Mouse (Mus musculus) MEL (cell line): ENCODE measurements at regions not wholly inside any gene's neighbourhood (a gene's known extent, or its start where the extent isn't known, plus 50 kb on each side); places are given as distances from the start of the nearest gene placed in this dataset.

Experiments
- DNase-seq: peaks from one replicate; pipeline ENCODE4 v3.0.0; 2011; ENCODE audit warnings: low read depth, low spot score
- H3K27ac ChIP-seq: 2 replicates; pipeline ENCODE4 v1.5.1; 2012; ENCODE audit warnings: low read depth, mild to moderate bottlenecking, control low read depth, low read length, moderate library complexity; ENCODE audit not compliant: control insufficient read depth
- H3K27me3 ChIP-seq, 2 experiments: fragments of 150-350 bp in 1 of 2; sonication (generic) in 1 of 2; 2 replicates each; pipeline ENCODE4 v1.6.1; 2012; ENCODE audit warnings: low read length in 2 of 2, mild to moderate bottlenecking in 2 of 2, improper control_type of control experiment in 1 of 2, moderate library complexity in 1 of 2; ENCODE audit not compliant: insufficient read depth in 2 of 2, control insufficient read depth in 1 of 2
- H3K36me3 ChIP-seq, 2 experiments: 2 replicates each; pipeline ENCODE4 v1.6.1; 2012 to 2014; ENCODE audit warnings: low read length in 2 of 2, improper control_type of control experiment in 1 of 2, inconsistent platforms in 1 of 2, mild to moderate bottlenecking in 1 of 2; ENCODE audit not compliant: insufficient read depth in 2 of 2, control insufficient read depth in 1 of 2
- H3K4me1 ChIP-seq, 2 experiments: fragments of 150-350 bp in 1 of 2; sonication (generic) in 1 of 2; 2 replicates each; pipeline ENCODE4 v1.6.1; 2012; ENCODE audit warnings: low read length in 2 of 2, improper control_type of control experiment in 1 of 2, mild to moderate bottlenecking in 1 of 2; ENCODE audit not compliant: insufficient read depth in 2 of 2, control insufficient read depth in 1 of 2
- H3K4me3 ChIP-seq, 2 experiments: fragments of 150-350 bp in 1 of 2; sonication (generic) in 1 of 2; 2 replicates each; pipeline ENCODE4 v1.5.1; 2012; ENCODE audit warnings: low read depth in 2 of 2, low read length in 2 of 2, mild to moderate bottlenecking in 2 of 2, moderate library complexity in 2 of 2, control low read depth in 1 of 2, improper control_type of control experiment in 1 of 2; ENCODE audit not compliant: control insufficient read depth in 1 of 2, insufficient read depth in 1 of 2
- H3K79me2 ChIP-seq: 2 replicates; pipeline ENCODE4 v1.6.1; 2012; ENCODE audit warnings: mild to moderate bottlenecking, low read length, moderate library complexity; ENCODE audit not compliant: control insufficient read depth, poor library complexity, insufficient read depth
- H3K9ac ChIP-seq: 2 replicates; pipeline ENCODE4 v1.6.1; 2012; ENCODE audit warnings: low read depth, mild to moderate bottlenecking, control low read depth, low read length, moderate library complexity; ENCODE audit not compliant: control insufficient read depth, poor library complexity, severe bottlenecking
- H3K9me3 ChIP-seq: fragments of 150-350 bp; sonication (generic); replicated peaks from 2 replicates; pipeline ENCODE4 v1.6.1; 2012; ENCODE audit warnings: mild to moderate bottlenecking, low read length, improper control_type of control experiment, moderate library complexity; ENCODE audit not compliant: insufficient read depth
- CTCF ChIP-seq, 3 experiments: IDR thresholded peaks in 2 of 3; conservative IDR thresholded peaks in 1 of 3; 2 replicates each; pipeline ENCODE4 v1.5.1; 2011 to 2012; ENCODE audit warnings: low read length in 3 of 3, low read depth in 2 of 3, mild to moderate bottlenecking in 2 of 3, improper control_type of control experiment in 1 of 3, inconsistent platforms in 1 of 3, mixed read lengths in 1 of 3, moderate library complexity in 1 of 3; ENCODE audit not compliant: control insufficient read depth in 1 of 3, insufficient read depth in 1 of 3, poor library complexity in 1 of 3, severe bottlenecking in 1 of 3
- E2F4 ChIP-seq: IDR thresholded peaks from 2 replicates; pipeline ENCODE4 v1.6.1; 2011; ENCODE audit warnings: low read depth, low read length, improper control_type of control experiment, borderline replicate concordance
- ELF1 ChIP-seq: IDR thresholded peaks from 2 replicates; pipeline ENCODE4 v1.6.1; 2014; ENCODE audit warnings: low read depth, mild to moderate bottlenecking, inconsistent platforms, low read length, improper control_type of control experiment, moderate library complexity
- EP300 ChIP-seq, 2 experiments: IDR thresholded peaks; 2 replicates each; pipeline ENCODE4 v1.6.1; 2011; ENCODE audit warnings: improper control_type of control experiment in 2 of 2, low read length in 2 of 2, low read depth in 1 of 2, mild to moderate bottlenecking in 1 of 2
- GABPA ChIP-seq: IDR thresholded peaks from 2 replicates; pipeline ENCODE4 v1.6.1; 2012; ENCODE audit warnings: low read depth, mild to moderate bottlenecking, inconsistent platforms, low read length, improper control_type of control experiment, moderate library complexity
- MAX ChIP-seq: IDR thresholded peaks from 2 replicates; pipeline ENCODE4 v1.6.1; 2011; ENCODE audit warnings: low read length, improper control_type of control experiment
- MAZ ChIP-seq: IDR thresholded peaks from 2 replicates; pipeline ENCODE4 v1.6.1; 2012; ENCODE audit warnings: low read depth, mild to moderate bottlenecking, inconsistent platforms, low read length, improper control_type of control experiment
- MEF2A ChIP-seq: IDR thresholded peaks from 2 replicates; pipeline ENCODE4 v1.6.1; 2014; ENCODE audit warnings: low read depth, mild to moderate bottlenecking, inconsistent platforms, low read length, improper control_type of control experiment; ENCODE audit not compliant: poor library complexity, insufficient replicate concordance, severe bottlenecking; ENCODE audit errors: extremely low read depth
- MXI1 ChIP-seq: IDR thresholded peaks from 2 replicates; pipeline ENCODE4 v1.6.1; 2011; ENCODE audit warnings: mild to moderate bottlenecking, low read depth, low read length, improper control_type of control experiment
- MYC ChIP-seq: IDR thresholded peaks from 2 replicates; pipeline ENCODE4 v1.6.1; 2011; ENCODE audit warnings: low read depth, mild to moderate bottlenecking, low read length, improper control_type of control experiment, moderate library complexity
- POLR2A ChIP-seq, 2 experiments: IDR thresholded peaks; 2 replicates each; pipeline ENCODE4 v1.6.1; 2011 to 2012; ENCODE audit warnings: low read length in 2 of 2, mild to moderate bottlenecking in 2 of 2, control low read depth in 1 of 2, improper control_type of control experiment in 1 of 2, low read depth in 1 of 2, moderate library complexity in 1 of 2; ENCODE audit not compliant: control insufficient read depth in 1 of 2, insufficient read depth in 1 of 2, poor library complexity in 1 of 2
- RCOR1 ChIP-seq: IDR thresholded peaks from 2 replicates; pipeline ENCODE4 v1.6.1; 2012; ENCODE audit warnings: low read depth, mild to moderate bottlenecking, inconsistent platforms, low read length, improper control_type of control experiment
- TCF12 ChIP-seq: IDR thresholded peaks from 2 replicates; pipeline ENCODE4 v1.6.1; 2014; ENCODE audit warnings: low read depth, mild to moderate bottlenecking, inconsistent platforms, low read length, improper control_type of control experiment, moderate library complexity
- ZNF384 ChIP-seq: IDR thresholded peaks from 2 replicates; pipeline ENCODE4 v1.6.1; 2012; ENCODE audit warnings: low read depth, mild to moderate bottlenecking, inconsistent platforms, low read length, improper control_type of control experiment

- TF ChIP-seq E2F4: no peak
- TF ChIP-seq, all 39 proteins: peak for 0
- DNase-seq: no peak
- Histone ChIP-seq H3K9me3 (no peaks in the 10 kb centered on the region), H3K27me3 (no peaks in the 10 kb centered on the region), H3K79me2 (no peaks in the 10 kb centered on the region), H3K27ac (no peak overlapping the region), H3K4me3 (no peak overlapping the region), H3K9ac (no peak overlapping the region), H3K4me1 (no peaks in the 10 kb centered on the region), H3K36me3 (no peaks in the 10 kb centered on the region)
Observed at GRCm38 (mm10) chr16:8008966-8009365, 416.0 kb downstream of the Tmem114 start.

- no peak for DNase-seq
- Histone ChIP-seq H3K4me1 (no peaks in the 10 kb centered on the region), H3K79me2 (no peaks in the 10 kb centered on the region), H3K4me3 (no peak overlapping the region), H3K36me3 (no peaks in the 10 kb centered on the region), H3K9ac (no peak overlapping the region), H3K9me3 (no peaks in the 10 kb centered on the region), H3K27ac (no peak overlapping the region), H3K27me3 (no peaks in the 10 kb centered on the region)
- TF ChIP-seq MYC (no peak), MXI1 (no peak), MEF2A (no peak)
Observed at GRCm38 (mm10) chr16:8006631-8007030, 418.3 kb downstream of the Tmem114 start.

- Histone ChIP-seq H3K9ac (no peak overlapping the region), H3K27ac (no peak overlapping the region), H3K27me3 (no peaks in the 10 kb centered on the region), H3K4me1 (no peaks in the 10 kb centered on the region), H3K4me3 (no peak overlapping the region), H3K36me3 (no peaks in the 10 kb centered on the region), H3K79me2 (no peaks in the 10 kb centered on the region)
- DNase-seq: no peak
- TF ChIP-seq ZNF384 (no peak), CTCF (IDR thresholded peaks at IDR 0.05 in 2 of 3, conservative IDR thresholded peaks at IDR 0.05 in 1 of 3; ENCODE audit: control insufficient read depth in 1 of 3, insufficient read depth in 1 of 3, low read depth in 2 of 3, low read length in 3 of 3, poor library complexity in 1 of 3, severe bottlenecking in 1 of 3) (no peak), TCF12 (no peak), GABPA (no peak), RCOR1 (no peak), MAX (no peak), ELF1 (no peak), MAZ (no peak), POLR2A (IDR thresholded peaks at IDR 0.05; ENCODE audit: control insufficient read depth in 1 of 2, insufficient read depth in 1 of 2, low read depth in 1 of 2, low read length in 2 of 2, poor library complexity in 1 of 2) (no peak), EP300 (IDR thresholded peaks at IDR 0.05; ENCODE audit: low read depth in 1 of 2, low read length in 2 of 2) (no peak)
- TF ChIP-seq, all 39 proteins: peak for 0
- no peaks in the 10 kb centered on the region for H3K9me3 ChIP-seq
Observed at GRCm38 (mm10) chr16:8002339-8003089, 422.4 kb downstream of the Tmem114 start.
